ENCODE assay signal across 26 mouse cellular contexts in the genomic region with DNA sequence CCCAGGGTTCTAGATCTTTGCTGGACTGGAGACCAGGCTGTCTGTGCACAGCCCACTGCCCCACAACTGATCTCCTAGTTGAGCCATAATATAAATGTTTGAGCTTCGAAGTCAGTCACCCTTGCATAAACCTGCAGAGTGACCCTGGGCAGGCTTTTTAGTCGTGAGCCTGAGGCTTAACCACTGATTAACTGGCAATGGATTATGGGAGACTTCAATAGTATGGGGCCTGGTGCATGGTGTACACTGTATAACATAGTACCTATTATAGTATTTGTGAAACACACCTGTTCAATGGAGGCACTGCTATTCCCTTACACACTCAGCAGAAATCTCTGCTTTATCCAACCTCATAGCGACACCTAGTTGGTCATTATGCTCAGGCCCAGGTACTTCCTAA. TPM values are rescaled to one million over a fixed set of nuclear protein-coding genes. Genes with fewer than 3 reads are reported as not detected.
"Had no signal": no experiment of that assay in that cellular context is flagged by ENCODE, and none has a peak within 500 bp of the region (broad histone marks: within the 10 kb centered on the region; RNA-seq: fewer than 3 reads in every experiment).

No protein-coding gene starts in this region.

- H3K27ac ChIP-seq: gastrocnemius, adult 2 months; heart, embryonic 10.5 days; hindbrain, embryonic 10.5 days; hindbrain, embryonic 12.5 days; hindbrain, embryonic 14.5 days; intestine, embryonic 15.5 days; layer of hippocampus, adult 2 months; left cerebral cortex, adult 2 months; limb, embryonic 10.5 days; limb, embryonic 12.5 days; liver, embryonic 13.5 days had no signal

- H3K4me2 ChIP-seq: heart, embryonic 12.5 days; hindbrain, embryonic 12.5 days; hindbrain, embryonic 14.5 days; intestine, embryonic 15.5 days; limb, embryonic 12.5 days; liver, embryonic 11.5 days; liver, embryonic 13.5 days had no signal

- ATAC-seq: hindbrain, embryonic 16.5 days; inflammation-experienced regulatory T-cells, adult 6 months; intestine, embryonic 15.5 days; intestine, postnatal 0 days had no signal

- H3K4me1 ChIP-seq: heart, embryonic 10.5 days; heart, embryonic 12.5 days; hindbrain, embryonic 10.5 days; hindbrain, embryonic 12.5 days; intestine, embryonic 15.5 days; limb, embryonic 10.5 days; limb, embryonic 12.5 days; liver, embryonic 13.5 days had no signal

- H3K9me3 ChIP-seq: heart, embryonic 10.5 days; heart, embryonic 12.5 days; hindbrain, embryonic 10.5 days; hindbrain, embryonic 12.5 days; intestine, embryonic 15.5 days; limb, embryonic 10.5 days; limb, embryonic 12.5 days; liver, embryonic 13.5 days had no signal

- H3K9ac ChIP-seq: heart, embryonic 12.5 days; hindbrain, embryonic 12.5 days; hindbrain, embryonic 14.5 days; intestine, embryonic 15.5 days; limb, embryonic 12.5 days; liver, embryonic 13.5 days had no signal

- DNase-seq: gastrocnemius, adult 2 months; gastrocnemius, postnatal 10 days; gastrocnemius, postnatal 25 days; heart, adult 18-20 months; heart, postnatal 10 days; heart, postnatal 4 days; kidney, adult 18-20 months; kidney, adult 9 months; kidney, postnatal 10 days; kidney, postnatal 36 days; liver; liver, embryonic 13.5 days had no signal

- H3K27me3 ChIP-seq: heart, embryonic 12.5 days; hindbrain, embryonic 12.5 days; intestine, embryonic 15.5 days; limb, embryonic 12.5 days; liver, embryonic 13.5 days had no signal

- H3K4me3 ChIP-seq: gastrocnemius, adult 2 months; heart, embryonic 10.5 days; heart, embryonic 12.5 days; hindbrain, embryonic 10.5 days; hindbrain, embryonic 12.5 days; intestine, embryonic 15.5 days; layer of hippocampus, adult 2 months; left cerebral cortex, adult 2 months; limb, embryonic 10.5 days; limb, embryonic 12.5 days; liver, embryonic 13.5 days had no signal

RNA-seq across cellular contexts. Expression of a gene that starts 17.4 kb away (rescaled TPM):
- polyA plus RNA-seq: inflammation-experienced regulatory T-cells, adult 6 months had no signal
